ENCODE assay signal across 9 mouse cellular contexts in genomic region chr4:150706793-150707724, GRCm38 (mm10). TPM values are rescaled to one million over a fixed set of nuclear protein-coding genes. Genes with fewer than 3 reads are reported as not detected.
DNase-seq lines count a peak whose midpoint lies in the region; ATAC-seq lines count a peak whose summit lies in the region.
"Had no signal": no experiment of that assay in that cellular context is flagged by ENCODE, and none has a peak within 500 bp of the region (broad histone marks: within the 10 kb centered on the region; RNA-seq: fewer than 3 reads in every experiment).

No protein-coding gene starts in this region.

- ATAC-seq in frontal cortex, adult (ENCODE audit: low TSS enrichment), result peak; percentile 41; the same call in 1 of the 2 replicates
- no peak for ATAC-seq in forebrain, embryonic 16.5 days

- H3K4me2 ChIP-seq in forebrain, embryonic 16.5 days (ENCODE audit: low read length), result no peak overlapping the region
- H3K4me2 ChIP-seq: limb, embryonic 15.5 days had no signal

- no peaks in the 10 kb centered on the region for H3K27me3 ChIP-seq in forebrain, embryonic 16.5 days (replicated peaks; ENCODE audit: control insufficient read depth, insufficient read depth, low read length)
- H3K27me3 ChIP-seq: limb, embryonic 15.5 days had no signal

- DNase-seq in frontal cortex, postnatal 25 days (ENCODE audit: low spot score in 2 of 2), result no peak
- peak; percentile 30 for DNase-seq in gastrocnemius, postnatal 10 days
- DNase-seq in kidney, adult 11 months, result peak; percentile 77
- DNase-seq in lung, postnatal 10 days, result peak; percentile 65
- no peak for DNase-seq in left cerebral cortex, adult 8-10 months (ENCODE audit: low spot score in 2 of 2)
- no peak for DNase-seq in cerebellum, postnatal 10 days

- H3K4me1 ChIP-seq in forebrain, embryonic 16.5 days (replicated peaks; ENCODE audit: control insufficient read depth, insufficient read depth, low read length), result no peaks in the 10 kb centered on the region; the same call in 1 of the 2 replicates

- no peak overlapping the region for H3K9ac ChIP-seq in forebrain, embryonic 16.5 days (replicated peaks; ENCODE audit: low read depth, low read length)
- H3K9ac ChIP-seq: limb, embryonic 15.5 days had no signal

- H3K27ac ChIP-seq in forebrain, embryonic 16.5 days (ENCODE audit: low read length), result no peak overlapping the region
- H3K27ac ChIP-seq: limb, embryonic 15.5 days had no signal

- WGBS in forebrain, embryonic 16.5 days, result 73% methylated on average over 19 of the region's 19 CpGs

- no peaks in the 10 kb centered on the region for H3K9me3 ChIP-seq in forebrain, embryonic 16.5 days (ENCODE audit: control insufficient read depth, low read length)
- H3K9me3 ChIP-seq: limb, embryonic 15.5 days had no signal

- no peak overlapping the region for H3K4me3 ChIP-seq in forebrain, embryonic 16.5 days (replicated peaks; ENCODE audit: low read length)
- H3K4me3 ChIP-seq: limb, embryonic 15.5 days had no signal

- no peaks in the 10 kb centered on the region for H3K36me3 ChIP-seq in forebrain, embryonic 16.5 days (ENCODE audit: control insufficient read depth, insufficient read depth)
- H3K36me3 ChIP-seq: limb, embryonic 15.5 days had no signal

RNA-seq across cellular contexts. Expression of gene Slc45a1, which starts 55.1 kb away (rescaled TPM):
- total RNA-seq in gastrocnemius, postnatal 10 days (2021), result not detected
- 19.3 and 25.8 TPM in 2 replicates for polyA plus RNA-seq in forebrain, embryonic 16.5 days (2015; fragmentation: Nextera tagmentation; extraction: Ambion mirVana)
- total RNA-seq in left cerebral cortex, adult 8-10 months (2022), result 10 to 100 TPM; 46.9 to 54.4 (median 48.5) TPM

Comparison
In these comparisons a context has a peak if more than half of its experiments do, and no peak if none do; other contexts are left out.
1. DNase-seq: peak in gastrocnemius, postnatal 10 days (single experiment), kidney, adult 11 months (single experiment) and lung, postnatal 10 days (single experiment); none in frontal cortex, postnatal 25 days (0 of 2), left cerebral cortex, adult 8-10 months (0 of 2) and cerebellum, postnatal 10 days (0 of 2).
2. RNA of gene Slc45a1, which starts 55.1 kb away (total RNA-seq): 46.9 to 54.4 TPM in left cerebral cortex, adult 8-10 months; not detected in gastrocnemius, postnatal 10 days; every median in the first group is over 10 times any median in the second.